Mouse (Mus musculus): ENCODE data around the gene Lurap1.

GRCm38 (mm10) chr4:116182745-116183144 is 31.6 kb upstream of the Lurap1 start:
- TF ChIP-seq CTCF (conservative IDR thresholded peaks at IDR 0.05; ENCODE audit: low read length) (no peak), NANOG (IDR thresholded peaks at IDR 0.05; ENCODE audit: borderline replicate concordance, low read length) (no peak), POU5F1 (IDR thresholded peaks at IDR 0.05; ENCODE audit: borderline replicate concordance, low read length) (no peak)
